Mouse (Mus musculus) frontal cortex, postnatal 14 days (tissue): ENCODE results near the gene Gng3.
A peak's percentile ranks its signal among the peaks of the same experiment; 100 is the strongest.

Experiments
- DNase-seq, 2 experiments: peaks; one replicate each; pipeline ENCODE4 v3.0.0; 2022; ENCODE audit warnings: low spot score in 2 of 2

Gene Gng3

DNA sequence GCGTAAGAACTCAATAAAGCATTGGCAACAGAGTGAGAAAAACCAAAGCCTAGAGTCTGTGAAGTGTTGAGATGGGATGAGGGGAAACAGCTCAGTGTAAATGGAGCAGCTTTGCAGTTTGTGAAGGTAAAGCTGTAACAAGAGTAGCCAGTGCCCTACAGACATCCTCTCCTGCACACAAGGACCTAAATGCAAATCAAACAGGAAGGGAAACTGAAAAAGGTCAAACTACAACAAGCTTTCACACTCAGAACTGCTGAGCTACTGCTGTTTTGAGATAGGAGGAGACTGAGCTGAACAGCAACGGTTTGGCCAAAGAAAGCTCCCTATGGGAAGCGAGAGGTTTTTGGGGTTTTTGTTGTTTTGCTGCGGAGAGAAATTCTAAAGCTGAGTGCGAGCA lies 32.2 kb downstream of the Gng3 start:
- DNase-seq = no peak

- DNase-seq = no peak
Measured at GRCm38 (mm10) chr19:8803879-8804660, 34.9 kb downstream of the Gng3 start.

- no peak for DNase-seq
Measured at GRCm38 (mm10) chr19:8803204-8803780, 35.7 kb downstream of the Gng3 start.

DNA sequence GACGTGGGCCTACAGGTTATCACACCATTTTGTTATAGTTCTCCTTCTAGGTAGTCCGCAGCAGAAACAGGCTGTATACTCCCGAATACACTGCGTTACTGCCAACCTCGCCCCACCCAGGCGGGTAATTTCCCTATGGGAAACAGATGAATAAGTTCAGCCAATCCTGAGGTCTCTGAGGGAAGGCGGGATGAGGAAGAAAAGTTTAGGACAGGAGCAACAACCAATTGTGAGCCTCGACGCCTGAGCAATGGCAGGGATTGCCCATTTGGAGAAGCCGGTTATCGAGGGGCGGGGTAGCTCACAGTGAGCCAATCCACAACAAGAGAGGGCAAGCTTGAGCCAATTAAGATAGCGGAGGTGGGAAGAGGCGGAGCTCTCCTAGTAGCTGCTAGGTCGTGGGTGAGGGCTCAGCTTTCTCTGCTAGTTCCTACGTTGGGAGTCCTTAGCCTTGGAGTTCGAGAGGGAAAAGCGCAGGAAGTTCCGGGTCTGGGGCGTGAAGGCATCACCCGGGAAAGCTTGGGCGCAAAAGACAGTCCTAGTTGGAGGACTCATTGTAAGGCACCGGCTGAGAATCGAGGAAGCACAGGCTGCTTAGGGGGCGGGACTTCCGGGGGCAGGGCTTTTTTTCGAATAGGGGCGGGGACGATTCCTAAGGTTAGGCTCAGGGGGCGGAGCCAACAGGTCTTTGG lies 36.7 kb downstream of the Gng3 start, which contains the start of gene Zbtb3:
Gene Zbtb3 (plus strand): TSS at position 426 of the 692 bp plus-strand sequence.
- DNase-seq = peak; percentile 92 to 96

DNA sequence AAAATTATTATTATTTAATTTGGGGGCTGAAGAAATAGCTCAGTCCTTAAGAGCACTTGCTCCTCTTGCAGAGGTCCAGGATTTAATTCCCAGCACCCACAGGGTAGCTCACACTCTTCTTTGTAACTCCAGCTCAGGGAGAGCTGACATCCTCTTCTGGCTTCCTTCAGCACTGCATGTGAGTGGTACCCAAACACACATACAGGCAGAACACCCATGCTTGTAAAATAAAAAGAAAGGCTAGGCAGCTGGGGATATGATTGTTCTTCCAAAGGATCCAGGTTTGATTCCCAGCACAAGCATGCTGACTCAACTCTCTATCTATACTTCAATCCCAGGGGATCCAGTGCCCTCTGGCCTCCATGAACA lies 40.1 kb downstream of the Gng3 start:
- DNase-seq = no peak

DNA sequence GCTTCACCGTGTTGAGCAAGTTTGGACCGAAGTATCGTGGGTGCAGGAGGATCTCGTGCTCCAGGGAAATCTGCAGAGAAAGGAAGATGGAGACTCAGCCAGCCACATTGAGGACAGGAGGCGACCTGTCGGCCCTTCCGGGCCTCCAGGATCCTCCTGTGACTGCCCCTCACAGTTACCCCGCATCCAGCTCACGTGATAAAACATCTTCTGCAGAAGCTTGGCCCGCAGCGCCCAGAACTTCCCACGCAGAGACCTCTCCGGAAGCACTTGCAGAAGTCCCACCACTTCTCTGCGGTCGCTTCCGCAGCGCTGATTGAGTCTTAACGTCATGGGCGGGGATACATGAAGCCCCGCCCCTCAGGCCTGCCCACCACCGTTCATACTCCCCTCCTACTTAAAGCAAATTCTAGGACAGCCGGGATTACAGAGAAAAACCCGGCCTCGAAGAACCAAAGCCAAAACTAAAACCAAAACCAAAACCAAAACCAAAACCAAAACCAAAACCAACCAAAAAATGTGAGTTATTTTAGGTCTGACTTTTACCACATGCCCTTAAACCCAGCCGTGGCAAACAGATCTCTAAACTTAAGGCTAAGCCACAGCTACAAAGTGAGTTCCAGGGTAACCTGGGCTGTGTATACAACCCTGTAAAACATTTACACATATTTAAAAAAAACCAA lies 40.6 kb downstream of the Gng3 start, which contains the start of gene Polr2g:
Gene Polr2g (minus strand): TSS at position 314 of the 683 bp plus-strand sequence.
- peak; percentile 86 to 87 for DNase-seq

- DNase-seq = no peak
Measured at GRCm38 (mm10) chr19:8790171-8790570, 48.8 kb downstream of the Gng3 start.

- no peak for DNase-seq
Measured at GRCm38 (mm10) chr19:8789171-8789570, 49.8 kb downstream of the Gng3 start.

DNA sequence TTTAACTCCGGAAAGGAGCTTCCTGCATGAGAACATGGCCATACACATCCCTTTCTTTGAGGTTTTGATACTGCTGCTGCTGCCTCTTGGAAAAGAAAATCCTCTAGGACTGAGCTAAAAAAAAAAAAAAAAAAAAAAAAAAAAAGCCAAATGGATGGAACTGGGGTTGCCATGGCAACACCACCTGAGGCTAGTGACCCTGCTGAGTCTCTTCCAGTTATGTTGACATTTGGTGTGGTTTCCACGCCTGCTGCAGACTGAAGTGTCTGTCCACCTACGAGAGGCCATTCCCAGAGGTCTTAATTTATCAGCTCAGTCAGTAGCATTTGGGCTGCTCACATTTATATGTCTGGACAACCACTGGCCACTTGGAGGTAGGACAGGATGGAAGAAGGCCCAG lies 50.5 kb downstream of the Gng3 start:
- no peak for DNase-seq
